Mouse (Mus musculus): ENCODE results near the gene Mia3. TPM values are rescaled to one million over a fixed set of nuclear protein-coding genes. Genes with fewer than 3 reads are reported as not detected.

Mia3 gene
- polyA plus RNA-seq, 1 experiment from 2014 or later: 60.5 TPM

- H3K9ac ChIP-seq: peak overlapping the region; percentile 79
- H3K27ac ChIP-seq (replicated peaks): peak overlapping the region; percentile 66
- ATAC-seq (ENCODE audit: extremely low read depth, insufficient number of reproducible peaks, low FRiP score, low TSS enrichment): no peak
- H3K4me3 ChIP-seq: peak overlapping the region; percentile 58
- H3K9me3 ChIP-seq: no peaks in the 10 kb centered on the region
- no peaks in the 10 kb centered on the region for H3K27me3 ChIP-seq (replicated peaks)
- H3K4me2 ChIP-seq: peak overlapping the region; percentile 69
- peaks cover 12% of the 10 kb centered on the region for H3K36me3 ChIP-seq
- peaks cover 5% of the 10 kb centered on the region; the same call in 1 of the 2 replicates for H3K4me1 ChIP-seq
- under 1% methylated on average over 20 of the region's 20 CpGs for WGBS
These were observed 71.4 kb downstream of the Mia3 start for GRCm38 (mm10) chr1:183297886-183298489.

GRCm38 (mm10) chr1:183297473-183297885, 71.9 kb downstream of the Mia3 start:
- peaks cover 5% of the 10 kb centered on the region; the same call in 1 of the 2 replicates for H3K4me1 ChIP-seq
- ATAC-seq (ENCODE audit: extremely low read depth, insufficient number of reproducible peaks, low FRiP score, low TSS enrichment): peak; percentile 4; the same call in 1 of the 2 replicates
- H3K4me2 ChIP-seq: peak overlapping the region; percentile 69
- H3K27ac ChIP-seq (replicated peaks): peak overlapping the region; percentile 66
- peaks cover 17% of the 10 kb centered on the region for H3K36me3 ChIP-seq
- H3K4me3 ChIP-seq: peak overlapping the region; percentile 58
- H3K27me3 ChIP-seq (replicated peaks): no peaks in the 10 kb centered on the region
- H3K9ac ChIP-seq: peak overlapping the region; percentile 79
- H3K9me3 ChIP-seq: no peaks in the 10 kb centered on the region
- WGBS: under 1% methylated on average over 26 of the region's 30 CpGs

- Histone ChIP-seq H3K9ac (peak within 1 kb of the TSS; percentile 79), H3K4me2 (peak within 1 kb of the TSS; percentile 69), H3K4me3 (peak within 1 kb of the TSS; percentile 58), H3K27ac (replicated peaks) (peak within 1 kb of the TSS; percentile 66), H3K4me1 (peaks cover 5% of the 10 kb centered on the region; the same call in 1 of the 2 replicates), H3K9me3 (no peaks in the 10 kb centered on the region), H3K27me3 (replicated peaks) (no peaks in the 10 kb centered on the region), H3K36me3 (peaks cover 22% of the 10 kb centered on the region)
- WGBS: under 1% methylated on average over 39 of the region's 39 CpGs
- ATAC-seq (ENCODE audit: extremely low read depth, insufficient number of reproducible peaks, low FRiP score, low TSS enrichment): peak; percentile 83
These were observed 72.4 kb downstream of the Mia3 start, which contains the start of gene Brox for GRCm38 (mm10) chr1:183296877-183297383. Brox (minus strand) TSS chr1:183297269.

- WGBS: under 1% methylated on average over 26 of the region's 26 CpGs
- Histone ChIP-seq H3K9me3 (no peaks in the 10 kb centered on the region), H3K36me3 (peaks cover 26% of the 10 kb centered on the region), H3K4me2 (peak within 1 kb of the TSS; percentile 69), H3K9ac (peak within 1 kb of the TSS; percentile 79), H3K4me3 (peak within 1 kb of the TSS; percentile 58), H3K27me3 (replicated peaks) (no peaks in the 10 kb centered on the region), H3K27ac (replicated peaks) (peak within 1 kb of the TSS; percentile 66), H3K4me1 (peaks cover 5% of the 10 kb centered on the region; the same call in 1 of the 2 replicates)
- no peak for ATAC-seq (ENCODE audit: extremely low read depth, insufficient number of reproducible peaks, low FRiP score, low TSS enrichment)
These were observed 72.9 kb downstream of the Mia3 start, which contains the start of gene Aida for GRCm38 (mm10) chr1:183296465-183296864. Aida (plus strand) TSS chr1:183296590.

- Histone ChIP-seq H3K9me3 (no peaks in the 10 kb centered on the region), H3K9ac (no peak overlapping the region), H3K27me3 (replicated peaks) (no peaks in the 10 kb centered on the region), H3K4me1 (no peaks in the 10 kb centered on the region), H3K36me3 (peaks cover 92% of the 10 kb centered on the region), H3K4me3 (no peak overlapping the region), H3K4me2 (no peak overlapping the region), H3K27ac (replicated peaks) (no peak overlapping the region)
- ATAC-seq (ENCODE audit: extremely low read depth, insufficient number of reproducible peaks, low FRiP score, low TSS enrichment): no peak
- WGBS: 89% methylated on average over 4 of the region's 4 CpGs
These were observed 79.8 kb downstream of the Mia3 start for GRCm38 (mm10) chr1:183289576-183289975.

GRCm38 (mm10) chr1:183288351-183288750, 81.0 kb downstream of the Mia3 start:
- H3K36me3 ChIP-seq: peaks cover 95% of the 10 kb centered on the region
- H3K27me3 ChIP-seq (replicated peaks): no peaks in the 10 kb centered on the region
- 74% methylated on average over 3 of the region's 3 CpGs for WGBS
- H3K4me3 ChIP-seq: no peak overlapping the region
- no peaks in the 10 kb centered on the region for H3K4me1 ChIP-seq
- H3K4me2 ChIP-seq: no peak overlapping the region
- no peak overlapping the region for H3K9ac ChIP-seq
- H3K9me3 ChIP-seq: no peaks in the 10 kb centered on the region
- H3K27ac ChIP-seq (replicated peaks): no peak overlapping the region
- ATAC-seq (ENCODE audit: extremely low read depth, insufficient number of reproducible peaks, low FRiP score, low TSS enrichment): no peak

Other genes with a start within 250 kb of the Mia3 start
- 8.8 and 9.1 TPM in 2 replicates for gene Disp1, start 148.0 kb downstream of the Mia3 start, polyA plus RNA-seq (2015; fragmentation: Nextera tagmentation; extraction: Ambion mirVana)
- 28.3 and 29.3 TPM in 2 replicates for gene Aida, start 73.0 kb downstream of the Mia3 start, polyA plus RNA-seq (2015; fragmentation: Nextera tagmentation; extraction: Ambion mirVana)
- gene Brox, start 72.3 kb downstream of the Mia3 start, polyA plus RNA-seq (2015; fragmentation: Nextera tagmentation; extraction: Ambion mirVana): 35.9 and 36.6 TPM in 2 replicates
- 13.5 and 13.8 TPM in 2 replicates for gene Taf1a, start 19.4 kb upstream of the Mia3 start, polyA plus RNA-seq (2015; fragmentation: Nextera tagmentation; extraction: Ambion mirVana)
- 0.11 TPM in 1 of 2 replicates, not detected in the other for gene Hhipl2, start 48.7 kb upstream of the Mia3 start, polyA plus RNA-seq (2015; fragmentation: Nextera tagmentation; extraction: Ambion mirVana)

Measured in heart, embryonic 13.5 days (tissue).